Mouse (Mus musculus) megakaryocyte, embryonic 14.5 days (primary cell): ENCODE measurements around the gene Cntnap1.

Experiments used
- FLI1 ChIP-seq: IDR thresholded peaks from 2 replicates; pipeline ENCODE4 v1.6.1; 2012; ENCODE audit warnings: low read length, inconsistent platforms, mixed read lengths
- GATA1 ChIP-seq: IDR thresholded peaks from 3 replicates; pipeline ENCODE4 v1.6.1; 2012; ENCODE audit warnings: mixed read lengths, low read length, inconsistent platforms, borderline replicate concordance

- TF ChIP-seq GATA1 (peak; percentile 83; the same call in 2 of the 3 replicates), FLI1 (no peak)
Observed at GRCm38 (mm10) chr11:101189495-101190180, 19.3 kb downstream of the Cntnap1 start.
